Mouse (Mus musculus) limb, embryonic 14.5 days (tissue): ENCODE data around the gene Pten. TPM values are rescaled to one million over a fixed set of nuclear protein-coding genes. Genes with fewer than 3 reads are reported as not detected.

Experiments
- ATAC-seq: fragments of 200-750 bp; cut with Nextera tagmentation; 2 replicates; pipeline ENCODE4 v1.8.0; 2017; ENCODE audit warnings: low read depth, moderate number of reproducible peaks, moderate TSS enrichment; ENCODE audit not compliant: low FRiP score
- DNase-seq: peaks from one replicate; pipeline ENCODE4 v3.0.0-alpha.2; 2015; ENCODE audit warnings: low spot score
- H3K27ac ChIP-seq: fragments of 300-500 bp; sonication (generic); replicated peaks from 2 replicates; pipeline ENCODE4 v1.5.1; 2014; ENCODE audit warnings: low read depth, mild to moderate bottlenecking, low read length, moderate library complexity, mixed read lengths
- H3K27me3 ChIP-seq: fragments of 300-500 bp; sonication (generic); 2 replicates; pipeline ENCODE4 v1.6.1; 2014; ENCODE audit warnings: low read length, mixed read lengths; ENCODE audit not compliant: control insufficient read depth, insufficient read depth
- H3K36me3 ChIP-seq: fragments of 300-500 bp; sonication (generic); 2 replicates; pipeline ENCODE4 v1.6.1; 2014; ENCODE audit warnings: mild to moderate bottlenecking, low read length, moderate library complexity, mixed read lengths; ENCODE audit not compliant: control insufficient read depth, insufficient read depth
- H3K4me1 ChIP-seq: fragments of 300-500 bp; sonication (generic); 2 replicates; pipeline ENCODE4 v1.6.1; 2014; ENCODE audit warnings: antibody characterized with exemption, low read length, mixed read lengths; ENCODE audit not compliant: control insufficient read depth, insufficient read depth
- H3K4me2 ChIP-seq: fragments of 300-500 bp; sonication (generic); replicated peaks from 2 replicates; pipeline ENCODE4 v1.6.1; 2014; ENCODE audit warnings: low read depth, mild to moderate bottlenecking, low read length, moderate library complexity; ENCODE audit not compliant: severe bottlenecking
- H3K4me3 ChIP-seq: fragments of 300-500 bp; sonication (generic); replicated peaks from 2 replicates; pipeline ENCODE4 v1.5.1; 2014; ENCODE audit warnings: low read length
- H3K9ac ChIP-seq: fragments of 300-500 bp; sonication (generic); 2 replicates; pipeline ENCODE4 v1.6.1; 2014; ENCODE audit warnings: mild to moderate bottlenecking, low read depth, low read length, moderate library complexity; ENCODE audit not compliant: severe bottlenecking
- H3K9me3 ChIP-seq: fragments of 300-500 bp; sonication (generic); 2 replicates; pipeline ENCODE4 v1.6.1; 2016; ENCODE audit warnings: low read length; ENCODE audit not compliant: control insufficient read depth
- POLR2A ChIP-seq: fragments of 200-500 bp; IDR thresholded peaks from 2 replicates; pipeline ENCODE4 v1.8.0; 2012; ENCODE audit warnings: inconsistent platforms, mild to moderate bottlenecking, moderate library complexity, borderline replicate concordance; ENCODE audit not compliant: insufficient read depth, insufficient read length; ENCODE audit errors: extremely low read depth
- WGBS: fragments of 180-500 bp; shearing (Covaris S2); extraction: QIAGEN DNeasy Blood & Tissue Kit; methylation state at CpG from one replicate; pipeline ENCODE4 v1.1.7; 2014; 5-methylcytosine and 5-hydroxymethylcytosine counted together
- polyA plus RNA-seq, 2 experiments: library from polyadenylated mRNA; depleted of rRNA in 1 of 2; stranded (reverse) in 1 of 2; unstranded in 1 of 2; fragments of >200 nt; fragmentation: Nextera tagmentation in 1 of 2; extraction: Ambion mirVana in 1 of 2; gene quantifications; 2 replicates each; pipeline versions ENCODE4 v1.2.1 to v1.2.3; 2012 to 2014

Gene Pten
- 17.3 and 18.0 TPM in 2 replicates for polyA plus RNA-seq (2012; rRNA removed)
- polyA plus RNA-seq (2014; fragmentation: Nextera tagmentation; extraction: Ambion mirVana), result 12.2 and 14.4 TPM in 2 replicates

DNA sequence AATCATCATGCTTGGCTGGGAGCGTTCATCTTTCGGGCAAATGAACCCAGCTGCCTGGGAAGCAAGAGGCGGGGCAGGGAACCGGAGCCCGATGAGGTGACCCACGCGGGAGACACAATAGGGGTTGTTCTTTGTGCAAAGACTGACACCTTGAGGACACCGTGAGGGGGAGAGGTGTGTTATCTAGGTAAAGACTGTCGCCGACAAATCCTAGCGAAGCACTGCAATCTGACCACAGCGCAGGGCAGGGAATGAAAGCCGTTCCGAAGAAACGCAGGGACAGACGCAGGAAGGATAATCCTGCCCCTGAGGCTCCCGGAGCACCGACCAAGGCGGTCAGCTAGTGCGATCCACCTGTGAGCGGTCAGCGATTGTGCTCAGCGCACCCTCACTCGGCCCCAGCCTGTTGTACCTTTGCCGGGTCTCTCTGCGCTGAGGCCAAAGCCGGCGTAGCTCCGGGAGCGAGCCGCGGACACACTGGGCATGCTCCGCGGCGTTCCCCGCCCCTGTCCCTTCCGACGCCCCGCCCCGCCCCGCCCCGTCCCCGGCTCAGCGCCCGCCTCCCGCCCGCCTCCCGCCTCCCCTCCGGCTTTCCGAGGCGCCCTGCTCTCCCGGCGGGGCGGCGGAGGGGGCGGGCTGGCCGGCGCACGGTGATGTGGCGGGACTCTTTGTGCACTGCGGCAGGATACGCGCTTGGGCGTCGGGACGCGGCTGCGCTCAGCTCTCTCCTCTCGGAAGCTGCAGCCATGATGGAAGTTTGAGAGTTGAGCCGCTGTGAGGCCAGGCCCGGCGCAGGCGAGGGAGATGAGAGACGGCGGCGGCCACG lies at the start of gene Pten:
TSS of gene Pten (plus strand) at position 598 of the 826 bp plus-strand sequence.
- DNase-seq (peak; percentile 92), ATAC-seq (peak; percentile 87)
- WGBS, result 0% methylated on average over 25 of the region's 77 CpGs

DNA sequence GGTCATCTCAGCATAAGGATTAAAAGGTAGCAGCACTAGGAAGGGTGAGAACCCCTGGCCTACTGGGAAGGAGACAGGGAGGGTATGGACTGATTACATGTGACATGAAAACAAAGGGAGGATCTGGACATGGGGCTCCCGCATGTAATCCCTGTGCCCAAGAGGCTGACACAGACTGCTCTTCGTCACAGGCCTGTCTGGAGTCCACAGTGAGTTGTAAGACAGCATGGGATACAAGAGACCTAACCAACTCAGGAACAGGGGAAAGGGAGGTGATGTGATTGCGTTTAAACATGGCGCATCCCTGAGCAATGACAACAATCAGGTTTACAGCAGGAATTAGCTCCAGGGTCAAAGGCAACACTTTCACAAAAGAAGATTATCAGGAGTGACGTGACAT lies 48.3 kb upstream of the Pten start:
- no peak for TF ChIP-seq POLR2A
- Histone ChIP-seq H3K4me2 (no peak overlapping the region), H3K27ac (no peak overlapping the region), H3K9ac (no peak overlapping the region), H3K36me3 (peaks cover 23% of the 10 kb centered on the region), H3K27me3 (no peaks in the 10 kb centered on the region), H3K4me1 (0 out of 2 replicates have a peak, but pooled peaks cover 4% of the 10 kb centered on the region), H3K4me3 (no peak overlapping the region), H3K9me3 (no peaks in the 10 kb centered on the region)
- DNase-seq (no peak), ATAC-seq (no peak)
- WGBS, result 88% methylated on average over 5 of the region's 5 CpGs

More for the DNA sequence above, at the start of gene Pten:
- Histone ChIP-seq H3K4me1 (peaks cover 25% of the 10 kb centered on the region), H3K27ac (peak within 1 kb of the TSS; percentile 98), H3K9me3 (no peaks in the 10 kb centered on the region), H3K9ac (peak within 1 kb of the TSS; percentile 97), H3K36me3 (peaks cover 6% of the 10 kb centered on the region; the same call in 1 of the 2 replicates), H3K4me3 (peak within 1 kb of the TSS; percentile 97), H3K4me2 (peak within 1 kb of the TSS; percentile 96), H3K27me3 (0 out of 2 replicates have a peak, but pooled peaks cover 9% of the 10 kb centered on the region)
- TF ChIP-seq POLR2A, result peak; percentile 59; the same call in 1 of the 2 replicates

- no peak overlapping the region for H3K27ac ChIP-seq
- TF ChIP-seq POLR2A, result no peak
- H3K4me2 ChIP-seq, result no peak overlapping the region
- ATAC-seq (no peak), DNase-seq (peak; percentile 27)
- 0 out of 2 replicates have a peak, but pooled peaks cover 4% of the 10 kb centered on the region for H3K4me1 ChIP-seq
- WGBS, result 64% methylated on average over 3 of the region's 3 CpGs
- H3K36me3 ChIP-seq, result peaks cover 15% of the 10 kb centered on the region
- H3K4me3 ChIP-seq, result no peak overlapping the region
- H3K9me3 ChIP-seq, result no peaks in the 10 kb centered on the region
- H3K9ac ChIP-seq, result no peak overlapping the region
- no peaks in the 10 kb centered on the region for H3K27me3 ChIP-seq
These were observed 47.0 kb upstream of the Pten start for GRCm38 (mm10) chr19:32710288-32710687.

DNA sequence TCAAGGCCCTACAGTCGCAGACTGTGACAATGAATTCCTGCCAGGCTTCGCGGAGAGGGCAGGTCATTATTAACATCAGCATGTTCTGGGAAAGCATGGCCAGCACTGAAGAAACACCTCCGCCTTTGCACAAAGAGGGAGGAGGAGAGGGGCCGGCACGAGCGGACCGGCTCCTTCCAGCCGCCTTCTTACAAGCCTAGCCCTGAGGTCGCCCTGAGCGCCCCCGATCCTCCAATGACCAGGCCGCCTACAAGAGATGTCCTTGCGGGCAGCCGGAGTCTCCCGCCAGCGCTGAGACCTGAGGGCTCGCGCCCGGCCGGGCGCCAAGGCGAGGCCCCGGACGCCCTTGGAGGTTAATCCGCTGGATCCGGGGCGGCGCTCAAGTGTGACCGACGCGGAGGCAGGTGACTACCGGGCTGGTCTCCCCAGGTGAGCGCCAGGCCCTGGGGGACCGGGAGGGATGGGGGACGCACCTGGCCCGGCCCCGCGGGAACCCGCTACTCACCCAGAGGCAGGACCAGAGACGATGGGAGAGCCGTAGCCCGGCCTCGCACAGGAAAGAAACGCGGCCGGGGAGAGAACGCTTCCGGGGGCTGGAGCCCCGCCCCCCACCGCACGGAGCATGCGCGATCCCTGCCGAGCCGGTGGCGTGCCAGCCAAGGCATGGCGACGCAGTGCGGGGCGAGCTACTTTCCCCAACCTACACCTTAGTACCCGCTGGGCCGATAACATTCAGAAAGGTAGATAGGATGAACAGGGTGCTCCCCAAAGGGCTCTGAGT lies 45.3 kb upstream of the Pten start:
- Histone ChIP-seq H3K4me3 (peak overlapping the region; percentile 95), H3K27ac (peak overlapping the region; percentile 68), H3K9ac (peak overlapping the region; percentile 90), H3K36me3 (peaks cover 5% of the 10 kb centered on the region; the same call in 1 of the 2 replicates), H3K4me1 (0 out of 2 replicates have a peak, but pooled peaks cover 4% of the 10 kb centered on the region), H3K4me2 (peak overlapping the region; percentile 61), H3K9me3 (no peaks in the 10 kb centered on the region), H3K27me3 (no peaks in the 10 kb centered on the region)
- WGBS, result under 1% methylated on average over 63 of the region's 63 CpGs
- ATAC-seq (peak; percentile 96), DNase-seq (peak; percentile 92)
- TF ChIP-seq POLR2A, result peak; percentile 88; the same call in 1 of the 2 replicates

GRCm38 (mm10) chr19:32712588-32713042 lies 44.7 kb upstream of the Pten start:
- Histone ChIP-seq H3K9ac (peak overlapping the region; percentile 90), H3K4me2 (peak overlapping the region; percentile 61), H3K27ac (no peak overlapping the region), H3K27me3 (no peaks in the 10 kb centered on the region), H3K9me3 (no peaks in the 10 kb centered on the region), H3K4me1 (0 out of 2 replicates have a peak, but pooled peaks cover 4% of the 10 kb centered on the region), H3K4me3 (peak overlapping the region; percentile 95), H3K36me3 (peaks cover 5% of the 10 kb centered on the region; the same call in 1 of the 2 replicates)
- peak; percentile 82 for ATAC-seq
- TF ChIP-seq POLR2A, result no peak
- WGBS, result 1% methylated on average over 11 of the region's 11 CpGs
- DNase-seq, result peak; percentile 73
